Mouse (Mus musculus) midbrain, embryonic 13.5 days (tissue): ENCODE data around the gene Skap1. TPM values are rescaled to one million over a fixed set of nuclear protein-coding genes. Genes with fewer than 3 reads are reported as not detected.

Experiments
- ATAC-seq: fragments of 200-750 bp; cut with Nextera tagmentation; 2 replicates; pipeline ENCODE4 v1.8.0; 2017; ENCODE audit warnings: mild to moderate bottlenecking, moderate TSS enrichment, moderate library complexity
- H3K27ac ChIP-seq: fragments of 300-500 bp; sonication (generic); 2 replicates; pipeline ENCODE4 v1.5.1; 2015; ENCODE audit warnings: inconsistent platforms, mild to moderate bottlenecking, moderate library complexity
- H3K27me3 ChIP-seq: fragments of 300-500 bp; sonication (generic); 2 replicates; pipeline ENCODE4 v1.6.1; 2015; ENCODE audit warnings: mild to moderate bottlenecking, inconsistent platforms
- H3K36me3 ChIP-seq: fragments of 300-500 bp; sonication (generic); 2 replicates; pipeline ENCODE4 v1.6.1; 2015; ENCODE audit warnings: mild to moderate bottlenecking, inconsistent platforms
- H3K4me1 ChIP-seq: fragments of 300-500 bp; sonication (generic); replicated peaks from 2 replicates; pipeline ENCODE4 v1.6.1; 2015; ENCODE audit warnings: inconsistent platforms
- H3K4me2 ChIP-seq: fragments of 300-500 bp; sonication (generic); replicated peaks from 2 replicates; pipeline ENCODE4 v1.6.1; 2015; ENCODE audit warnings: moderate library complexity, mild to moderate bottlenecking, inconsistent platforms
- H3K4me3 ChIP-seq: fragments of 300-500 bp; sonication (generic); replicated peaks from 2 replicates; pipeline ENCODE4 v1.5.1; 2015; ENCODE audit warnings: mild to moderate bottlenecking, inconsistent platforms
- H3K9ac ChIP-seq: fragments of 300-500 bp; sonication (generic); replicated peaks from 2 replicates; pipeline ENCODE4 v1.6.1; 2015; ENCODE audit warnings: mild to moderate bottlenecking, inconsistent platforms
- H3K9me3 ChIP-seq: fragments of 300-500 bp; sonication (generic); 2 replicates; pipeline ENCODE4 v1.6.1; 2016; ENCODE audit warnings: mild to moderate bottlenecking, inconsistent platforms
- WGBS: fragments of 180-500 bp; shearing (Covaris S2); methylation state at CpG from one replicate; pipeline ENCODE4 v1.1.7; 2015; 5-methylcytosine and 5-hydroxymethylcytosine counted together
- polyA plus RNA-seq: library from polyadenylated mRNA; unstranded; fragments of >200 nt; fragmentation: Nextera tagmentation; extraction: Ambion mirVana; gene quantifications from 2 replicates; pipeline ENCODE4 v1.2.1, GENCODE M21; 2015

Skap1 gene
- polyA plus RNA-seq, 1 experiment from 2014 or later: 3.4 TPM

DNA sequence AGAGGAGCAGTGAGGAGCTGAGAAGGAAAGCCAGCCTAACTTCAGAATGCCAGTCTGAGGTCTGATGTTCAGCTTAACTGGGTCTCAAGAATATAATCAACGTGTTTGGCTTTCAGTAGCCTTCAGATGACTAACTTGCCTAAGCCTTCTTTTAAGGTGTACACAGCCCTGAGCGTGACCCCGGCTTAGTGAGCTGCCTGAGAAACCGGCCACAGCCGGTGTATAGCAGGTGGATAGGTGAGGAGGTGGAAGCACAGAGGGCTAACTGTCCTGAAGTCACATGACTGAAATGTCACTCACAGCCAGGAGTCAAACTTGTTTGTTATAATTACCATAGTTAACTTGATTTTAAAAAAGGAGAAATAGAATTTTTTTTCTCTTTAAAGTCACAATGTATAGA, 175.4 kb downstream of the Skap1 start:
- peaks cover 2% of the 10 kb centered on the region; the same call in 1 of the 2 replicates for H3K4me1 ChIP-seq
- no peak overlapping the region for H3K4me3 ChIP-seq
- H3K9me3 ChIP-seq: no peaks in the 10 kb centered on the region
- no peak overlapping the region for H3K9ac ChIP-seq
- H3K27me3 ChIP-seq: no peaks in the 10 kb centered on the region
- 73% methylated on average over 5 of the region's 5 CpGs for WGBS
- H3K36me3 ChIP-seq: no peaks in the 10 kb centered on the region
- no peak for ATAC-seq
- H3K27ac ChIP-seq: no peak overlapping the region
- H3K4me2 ChIP-seq: no peak overlapping the region

DNA sequence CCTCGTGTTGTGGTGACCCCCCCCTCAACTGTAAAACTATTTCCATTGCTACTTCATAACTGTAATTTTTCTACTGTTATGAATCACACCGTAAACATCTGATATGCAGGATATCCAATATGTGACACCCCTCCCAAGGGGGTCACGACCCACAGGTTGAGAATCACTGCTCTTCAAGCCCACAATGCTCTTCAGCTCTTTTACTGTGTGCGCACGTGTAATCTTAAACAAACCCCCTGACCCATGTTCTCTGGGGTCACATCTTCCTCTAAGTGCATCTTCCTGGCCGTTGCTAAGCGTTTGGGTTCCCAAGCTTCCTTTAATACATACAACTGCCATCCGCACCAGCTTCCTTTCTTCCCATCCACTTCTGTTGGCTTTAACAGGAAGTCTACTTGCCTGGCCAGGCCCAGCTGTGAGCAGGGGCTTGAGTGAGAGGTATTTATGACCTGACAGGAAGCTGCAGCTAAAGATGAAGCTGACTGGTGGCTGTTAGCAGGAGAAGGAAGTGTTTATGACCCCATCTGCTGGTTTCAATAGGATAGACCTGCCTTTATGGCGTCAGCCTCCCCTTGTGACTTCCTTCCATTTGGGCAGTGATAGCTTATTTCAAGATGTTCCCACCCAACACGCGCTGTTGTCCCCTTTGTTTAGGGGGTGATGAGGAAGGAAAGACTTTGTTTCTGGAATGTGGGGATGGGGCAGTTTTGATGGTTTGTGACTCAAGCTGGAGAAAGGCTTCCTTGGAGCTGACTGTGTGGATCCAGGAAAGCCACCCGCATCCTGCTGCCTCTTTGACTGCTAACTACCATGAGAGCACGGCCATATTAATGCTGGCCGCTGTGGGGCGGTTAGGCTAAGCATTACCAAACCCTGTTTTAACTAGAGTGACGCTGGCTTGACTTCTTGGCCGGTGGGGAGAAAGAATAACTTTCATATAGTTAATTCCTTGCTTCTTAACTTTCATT, 178.1 kb downstream of the Skap1 start:
- Histone ChIP-seq H3K4me2 (no peak overlapping the region), H3K27me3 (no peaks in the 10 kb centered on the region), H3K36me3 (no peaks in the 10 kb centered on the region), H3K27ac (no peak overlapping the region), H3K9me3 (no peaks in the 10 kb centered on the region), H3K9ac (no peak overlapping the region), H3K4me1 (peaks cover 24% of the 10 kb centered on the region), H3K4me3 (no peak overlapping the region)
- no peak for ATAC-seq
- 82% methylated on average over 17 of the region's 17 CpGs for WGBS

DNA sequence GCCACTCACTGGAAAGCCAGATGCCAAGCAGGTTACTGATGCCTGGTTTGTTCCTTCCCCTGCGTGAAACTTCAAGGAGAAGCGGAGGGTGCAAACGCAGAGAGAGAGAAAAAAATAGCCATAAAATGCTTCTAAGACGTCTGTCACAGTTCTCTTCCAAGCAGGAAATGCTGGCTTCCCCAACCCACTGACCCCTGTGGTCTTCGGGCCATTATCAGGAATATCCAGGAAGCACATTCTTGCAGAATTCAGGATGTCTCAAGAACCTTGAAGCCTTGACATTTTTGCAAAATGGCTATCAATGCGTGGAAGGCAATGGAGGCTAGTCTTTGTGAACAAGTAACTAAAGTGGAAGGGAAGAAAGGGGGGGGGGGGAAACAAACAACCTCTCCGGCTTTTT, 180.6 kb downstream of the Skap1 start:
- no peak overlapping the region for H3K4me3 ChIP-seq
- no peak overlapping the region for H3K4me2 ChIP-seq
- no peak overlapping the region for H3K27ac ChIP-seq
- H3K36me3 ChIP-seq: no peaks in the 10 kb centered on the region
- no peak for ATAC-seq
- no peaks in the 10 kb centered on the region for H3K9me3 ChIP-seq
- 76% methylated on average over 7 of the region's 7 CpGs for WGBS
- peaks cover 28% of the 10 kb centered on the region for H3K4me1 ChIP-seq
- H3K27me3 ChIP-seq: no peaks in the 10 kb centered on the region
- no peak overlapping the region for H3K9ac ChIP-seq

DNA sequence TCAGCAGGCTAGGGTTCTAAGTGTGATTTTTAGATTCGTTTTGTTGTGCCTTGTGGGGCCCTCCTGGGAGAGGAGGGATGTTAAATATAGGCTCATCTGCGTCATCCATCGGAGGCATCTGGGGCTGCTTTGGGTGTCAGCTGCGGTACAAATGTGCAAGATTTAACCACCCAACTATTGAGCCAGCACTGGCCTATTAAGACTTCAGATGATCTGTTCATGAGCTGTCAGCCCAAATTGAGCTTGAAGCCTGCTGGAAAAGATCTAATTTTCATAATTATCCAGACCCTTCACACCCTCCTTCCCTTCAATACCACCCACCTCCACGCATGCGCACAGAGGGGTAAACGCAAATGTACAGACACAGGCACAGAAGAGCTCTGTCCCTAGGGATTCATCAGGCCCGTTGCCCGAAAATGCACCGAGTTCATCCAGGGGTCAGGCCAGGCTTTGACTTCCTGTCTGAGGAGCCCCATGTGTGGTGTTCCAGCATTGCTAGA, 181.2 kb downstream of the Skap1 start:
- 0 out of 2 replicates have a peak overlapping the region, but pooled peaks have one; percentile 5 for H3K4me2 ChIP-seq
- no peak for ATAC-seq

DNA sequence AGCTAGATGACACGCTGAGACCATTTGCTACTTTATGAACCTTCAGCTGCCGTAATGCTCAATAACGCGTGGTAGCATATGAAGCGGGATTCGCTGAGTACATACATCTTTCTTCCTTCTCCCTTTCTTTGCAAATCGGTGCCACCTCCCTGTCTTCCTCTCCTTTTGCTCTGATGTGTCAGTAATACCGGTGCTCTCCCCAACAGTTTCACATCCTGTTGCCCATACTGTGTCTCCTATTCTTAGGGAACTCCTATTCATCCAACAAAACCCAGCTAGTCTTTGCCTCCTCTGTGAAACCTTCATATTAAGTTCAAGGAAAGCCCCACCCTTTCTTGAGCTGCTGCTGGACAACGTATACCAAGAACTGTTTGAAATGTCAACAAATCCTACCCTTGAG, 187.5 kb downstream of the Skap1 start:
- 88% methylated on average over 9 of the region's 9 CpGs for WGBS
- Histone ChIP-seq H3K9ac (no peak overlapping the region), H3K27ac (no peak overlapping the region), H3K4me3 (no peak overlapping the region), H3K27me3 (no peaks in the 10 kb centered on the region), H3K36me3 (no peaks in the 10 kb centered on the region), H3K9me3 (no peaks in the 10 kb centered on the region), H3K4me1 (peaks cover 7% of the 10 kb centered on the region), H3K4me2 (no peak overlapping the region)
- ATAC-seq: no peak

More for the DNA sequence above, 181.2 kb downstream of the Skap1 start:
- H3K36me3 ChIP-seq: no peaks in the 10 kb centered on the region
- H3K4me1 ChIP-seq: peaks cover 28% of the 10 kb centered on the region
- no peak overlapping the region for H3K9ac ChIP-seq
- 47% methylated on average over 10 of the region's 10 CpGs for WGBS
- H3K27ac ChIP-seq: peak overlapping the region; percentile 30; the same call in 1 of the 2 replicates
- no peaks in the 10 kb centered on the region for H3K27me3 ChIP-seq
- H3K4me3 ChIP-seq: no peak overlapping the region
- no peaks in the 10 kb centered on the region for H3K9me3 ChIP-seq

DNA sequence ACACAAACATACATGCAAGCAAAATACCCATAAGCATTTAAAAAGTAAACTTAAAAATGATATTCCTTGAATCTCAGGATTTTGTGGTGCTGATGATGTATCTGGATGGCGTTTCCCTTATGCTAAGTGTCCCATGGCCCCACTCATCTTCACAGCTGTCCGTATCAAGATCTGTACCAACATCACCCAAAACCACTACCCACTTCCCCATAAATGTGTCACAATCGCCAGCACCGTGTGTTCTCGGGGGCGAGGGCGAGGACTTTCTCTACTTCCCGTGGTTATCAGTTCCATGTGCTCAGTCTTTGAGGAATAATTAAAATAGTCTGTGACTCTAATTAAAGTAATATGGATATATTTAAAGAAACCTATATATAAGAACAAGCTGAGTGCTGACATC, 189.5 kb downstream of the Skap1 start:
- WGBS: 91% methylated on average over 8 of the region's 8 CpGs
- Histone ChIP-seq H3K27ac (no peak overlapping the region), H3K9ac (no peak overlapping the region), H3K36me3 (no peaks in the 10 kb centered on the region), H3K4me3 (no peak overlapping the region), H3K9me3 (no peaks in the 10 kb centered on the region), H3K27me3 (no peaks in the 10 kb centered on the region), H3K4me1 (no peaks in the 10 kb centered on the region), H3K4me2 (no peak overlapping the region)
- no peak for ATAC-seq

DNA sequence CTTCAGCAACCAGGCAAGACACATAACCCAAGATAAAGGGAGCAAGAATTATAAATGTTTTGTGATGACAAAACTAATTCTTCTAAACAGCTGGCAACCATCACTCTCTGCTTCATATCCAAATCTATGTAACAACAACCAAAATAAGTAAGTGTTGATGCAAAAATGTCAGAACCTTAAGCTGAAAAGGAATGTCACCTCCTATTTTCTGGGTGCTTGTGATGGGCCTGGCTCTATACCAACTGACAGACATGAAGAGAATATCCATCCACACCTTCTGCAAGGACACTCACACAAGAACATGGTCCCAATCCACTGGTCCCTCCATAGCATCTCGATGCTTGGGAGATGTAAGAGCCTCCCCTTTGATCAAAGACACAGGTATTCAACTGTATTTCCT, 194.0 kb downstream of the Skap1 start:
- no peaks in the 10 kb centered on the region for H3K36me3 ChIP-seq
- H3K27ac ChIP-seq: no peak overlapping the region
- WGBS: 91% methylated on average over 1 of the region's 1 CpGs
- H3K4me3 ChIP-seq: no peak overlapping the region
- no peaks in the 10 kb centered on the region for H3K4me1 ChIP-seq
- no peak overlapping the region for H3K9ac ChIP-seq
- no peak overlapping the region for H3K4me2 ChIP-seq
- H3K27me3 ChIP-seq: no peaks in the 10 kb centered on the region
- ATAC-seq: no peak
- no peaks in the 10 kb centered on the region for H3K9me3 ChIP-seq

DNA sequence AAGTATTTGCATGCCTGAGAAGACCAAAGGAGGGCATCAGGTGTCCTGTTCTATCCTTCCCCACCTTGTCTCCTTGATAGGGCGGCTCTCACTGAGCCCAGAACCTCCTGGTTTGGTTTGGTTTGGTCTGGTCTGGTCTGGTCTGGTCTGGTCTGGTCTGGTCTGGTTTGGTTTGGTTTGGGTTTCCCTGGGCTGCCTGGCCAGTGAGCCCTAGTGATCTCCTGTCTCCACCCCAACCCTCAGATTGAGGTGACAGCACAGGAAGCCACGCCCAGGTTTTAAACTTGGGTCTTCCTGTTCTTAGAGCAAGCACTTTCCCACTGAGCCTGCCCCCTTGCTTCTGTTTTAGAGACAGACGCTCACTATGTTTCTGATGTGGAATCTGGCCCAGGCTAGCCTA, 202.5 kb downstream of the Skap1 start:
- 82% methylated on average over 3 of the region's 3 CpGs for WGBS

DNA sequence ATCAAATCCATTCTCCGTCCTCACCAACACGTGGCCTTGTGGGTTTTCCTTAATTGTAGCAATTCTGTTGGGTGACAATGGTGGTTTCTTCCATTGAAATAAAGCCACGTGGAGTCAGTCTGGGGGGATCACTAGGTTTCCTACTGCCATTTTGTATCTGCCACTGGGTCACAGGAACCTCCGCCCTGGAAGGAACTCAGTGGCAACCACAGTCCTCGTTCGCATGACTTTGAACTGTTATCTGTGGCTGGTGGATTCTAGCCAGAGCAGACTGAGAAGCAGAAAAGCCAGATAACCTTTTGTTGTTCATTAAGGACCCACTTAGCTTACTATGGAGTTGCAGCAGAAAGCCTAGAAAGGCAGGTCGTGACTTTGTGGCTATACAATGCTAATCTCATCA, 204.0 kb downstream of the Skap1 start:
- ATAC-seq: no peak
- WGBS: 74% methylated on average over 7 of the region's 7 CpGs

More for the DNA sequence above, 202.5 kb downstream of the Skap1 start:
- H3K27ac ChIP-seq: no peak overlapping the region
- no peak overlapping the region for H3K4me3 ChIP-seq
- no peak overlapping the region for H3K4me2 ChIP-seq
- H3K9ac ChIP-seq: no peak overlapping the region
- no peaks in the 10 kb centered on the region for H3K9me3 ChIP-seq
- no peaks in the 10 kb centered on the region for H3K27me3 ChIP-seq
- no peaks in the 10 kb centered on the region for H3K36me3 ChIP-seq
- no peaks in the 10 kb centered on the region for H3K4me1 ChIP-seq
- no peak for ATAC-seq

DNA sequence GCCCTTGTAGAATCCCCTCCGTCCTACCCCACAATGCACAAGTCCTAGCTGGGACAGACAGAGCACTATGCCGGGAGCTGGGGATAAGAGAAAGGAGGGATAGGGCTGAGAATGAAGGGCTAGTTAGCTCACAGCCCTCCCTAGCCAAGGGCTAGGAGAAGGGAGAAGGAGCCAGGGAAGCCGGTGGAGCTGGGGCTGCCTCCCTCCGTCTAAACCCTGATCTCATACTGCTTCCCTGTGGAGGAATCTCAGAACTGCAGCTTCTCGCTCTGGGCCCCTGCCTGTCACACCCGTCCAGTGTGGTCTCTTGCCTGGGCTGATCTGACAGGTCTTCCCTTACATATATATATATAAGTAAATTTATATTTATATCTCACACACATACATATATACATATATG, 209.4 kb downstream of the Skap1 start:
- Histone ChIP-seq H3K27me3 (0 out of 2 replicates have a peak, but pooled peaks cover 3% of the 10 kb centered on the region), H3K4me2 (peak overlapping the region; percentile 24; the same call in 1 of the 2 replicates), H3K4me1 (peaks cover 16% of the 10 kb centered on the region), H3K27ac (no peak overlapping the region), H3K9ac (peak overlapping the region; percentile 15; the same call in 1 of the 2 replicates), H3K4me3 (no peak overlapping the region; the same call in 1 of the 2 replicates), H3K9me3 (no peaks in the 10 kb centered on the region), H3K36me3 (no peaks in the 10 kb centered on the region)
- 5% methylated on average over 6 of the region's 6 CpGs for WGBS
- ATAC-seq: peak; percentile 69; the same call in 1 of the 2 replicates

More for the DNA sequence above, 204.0 kb downstream of the Skap1 start:
- Histone ChIP-seq H3K36me3 (no peaks in the 10 kb centered on the region), H3K4me1 (no peaks in the 10 kb centered on the region; the same call in 1 of the 2 replicates), H3K4me3 (no peak overlapping the region), H3K27ac (no peak overlapping the region), H3K4me2 (no peak overlapping the region), H3K9me3 (no peaks in the 10 kb centered on the region), H3K27me3 (no peaks in the 10 kb centered on the region), H3K9ac (no peak overlapping the region)

DNA sequence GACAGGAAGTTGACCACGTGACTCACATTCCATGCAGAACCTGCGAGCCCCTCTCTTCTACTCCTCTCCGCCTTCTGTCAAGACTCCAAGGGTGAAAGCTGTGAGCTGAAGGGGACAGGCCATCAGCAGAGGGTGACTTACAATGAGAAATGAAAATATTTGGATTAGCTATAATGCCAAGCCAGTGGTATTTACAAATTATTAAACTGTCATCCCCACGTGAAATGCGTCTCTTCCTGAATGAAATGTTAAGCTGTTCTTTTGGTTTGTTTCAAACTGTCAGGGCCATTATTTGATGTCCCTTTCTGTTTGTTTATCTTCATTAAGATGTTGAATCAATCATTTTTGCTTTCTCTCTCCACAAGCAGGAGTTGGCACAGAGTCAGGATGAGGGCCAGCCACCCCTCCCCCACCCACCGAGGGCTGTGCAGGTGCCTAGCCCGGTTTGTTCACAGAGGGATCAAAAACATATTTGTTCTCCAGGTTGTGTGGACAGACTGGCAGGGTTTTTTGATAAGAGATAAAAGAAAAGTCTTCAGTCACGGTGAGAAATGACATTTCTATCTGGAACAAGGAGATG, 210.5 kb downstream of the Skap1 start:
- H3K9ac ChIP-seq: no peak overlapping the region
- 65% methylated on average over 8 of the region's 8 CpGs for WGBS
- no peak overlapping the region for H3K4me3 ChIP-seq
- peaks cover 16% of the 10 kb centered on the region for H3K4me1 ChIP-seq
- no peak overlapping the region for H3K4me2 ChIP-seq
- H3K9me3 ChIP-seq: no peaks in the 10 kb centered on the region
- no peak overlapping the region for H3K27ac ChIP-seq
- no peaks in the 10 kb centered on the region for H3K36me3 ChIP-seq
- ATAC-seq: no peak
- 0 out of 2 replicates have a peak, but pooled peaks cover 3% of the 10 kb centered on the region for H3K27me3 ChIP-seq

DNA sequence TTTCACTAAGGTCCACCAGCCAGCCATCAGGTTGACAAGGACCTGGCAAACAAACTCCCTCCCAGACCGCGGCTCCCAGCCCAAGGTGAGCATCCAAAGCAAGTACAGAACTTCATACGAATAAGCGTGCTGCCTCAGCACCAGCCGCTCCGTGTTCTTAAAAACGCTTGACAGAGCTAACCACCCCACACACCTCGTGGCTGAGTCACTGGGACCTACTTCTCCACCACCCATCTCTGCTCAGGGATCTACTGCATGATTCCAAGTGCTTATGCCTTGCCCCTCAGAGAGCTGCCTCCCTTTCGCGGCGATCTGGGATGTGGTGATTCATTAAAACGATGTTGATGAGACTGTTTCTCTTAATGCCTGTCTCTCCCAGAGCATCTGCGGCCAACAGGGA, 213.6 kb downstream of the Skap1 start:
- H3K36me3 ChIP-seq: no peaks in the 10 kb centered on the region
- no peak overlapping the region for H3K9ac ChIP-seq
- ATAC-seq: no peak
- 89% methylated on average over 13 of the region's 13 CpGs for WGBS
- peaks cover 16% of the 10 kb centered on the region for H3K4me1 ChIP-seq
- no peak overlapping the region for H3K4me2 ChIP-seq
- 0 out of 2 replicates have a peak, but pooled peaks cover 3% of the 10 kb centered on the region for H3K27me3 ChIP-seq
- H3K4me3 ChIP-seq: no peak overlapping the region
- H3K9me3 ChIP-seq: no peaks in the 10 kb centered on the region
- H3K27ac ChIP-seq: no peak overlapping the region
